Mouse (Mus musculus): ENCODE results near the gene Rasgrf1. TPM values are rescaled to one million over a fixed set of nuclear protein-coding genes. Genes with fewer than 3 reads are reported as not detected.

Gene Rasgrf1
- polyA plus RNA-seq, 1 experiment: 3.8 TPM

DNA sequence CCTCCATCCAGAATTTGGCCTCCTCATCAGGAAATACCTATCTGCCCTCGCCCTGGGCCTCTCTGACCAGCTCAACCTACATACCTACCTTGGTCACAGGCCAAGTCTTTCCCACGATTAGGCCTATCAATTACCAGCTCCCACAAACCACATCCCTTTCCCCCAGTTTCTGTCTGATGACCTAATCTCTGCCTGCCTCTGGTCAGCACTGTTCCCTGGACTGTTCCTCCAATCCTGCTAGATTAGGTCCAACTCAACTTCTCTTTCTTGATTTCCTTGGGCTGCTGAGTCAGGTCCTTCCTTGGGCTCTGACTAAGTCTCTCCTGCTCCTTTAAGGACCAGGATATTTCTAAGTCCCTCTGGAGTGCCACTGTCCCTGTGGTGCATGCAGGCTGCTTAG, 157.6 kb downstream of the Rasgrf1 start:
- H3K27me3 ChIP-seq (ENCODE audit: control insufficient read depth, insufficient read depth, low read length): no peaks in the 10 kb centered on the region
- TF ChIP-seq CTCF (IDR thresholded peaks at IDR 0.05; ENCODE audit: control insufficient read depth, insufficient read depth, insufficient replicate concordance, low read depth, low read length) (no peak), POLR2A (IDR thresholded peaks at IDR 0.05; ENCODE audit: control insufficient read depth, low read depth, low read length) (no peak)
- H3K27ac ChIP-seq (ENCODE audit: control insufficient read depth, insufficient read depth, low read depth, low read length): no peak overlapping the region
- H3K4me1 ChIP-seq (ENCODE audit: control insufficient read depth, insufficient read depth, low read length): no peaks in the 10 kb centered on the region
- H3K4me3 ChIP-seq (ENCODE audit: control insufficient read depth, low read depth, low read length): no peak overlapping the region
- H3K36me3 ChIP-seq (ENCODE audit: control insufficient read depth, insufficient read depth, low read length): no peaks in the 10 kb centered on the region

DNA sequence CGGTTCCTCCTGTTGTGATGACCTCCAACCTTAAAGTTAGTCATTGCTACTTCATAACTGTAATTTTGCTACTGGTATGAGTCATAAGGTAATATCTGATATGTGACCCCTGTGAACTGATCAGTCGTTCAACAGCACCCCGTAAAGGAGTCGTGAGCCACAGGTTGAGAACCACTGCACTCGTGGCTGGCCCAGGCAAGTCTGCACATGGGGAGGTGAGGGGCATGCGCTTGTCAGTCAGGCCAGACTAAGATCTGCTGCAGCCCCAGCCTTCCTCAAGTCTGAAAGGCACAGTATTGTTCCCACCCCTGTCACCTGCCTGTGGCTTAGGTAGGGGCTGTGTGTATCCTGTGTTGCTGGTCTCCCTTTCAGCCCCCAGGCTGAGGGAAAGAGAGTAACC, 159.1 kb downstream of the Rasgrf1 start:
- no peaks in the 10 kb centered on the region for H3K4me1 ChIP-seq (ENCODE audit: control insufficient read depth, insufficient read depth, low read length)
- H3K27me3 ChIP-seq (ENCODE audit: control insufficient read depth, insufficient read depth, low read length): no peaks in the 10 kb centered on the region
- H3K27ac ChIP-seq (ENCODE audit: control insufficient read depth, insufficient read depth, low read depth, low read length): no peak overlapping the region
- no peaks in the 10 kb centered on the region for H3K36me3 ChIP-seq (ENCODE audit: control insufficient read depth, insufficient read depth, low read length)
- TF ChIP-seq POLR2A (IDR thresholded peaks at IDR 0.05; ENCODE audit: control insufficient read depth, low read depth, low read length) (no peak), CTCF (IDR thresholded peaks at IDR 0.05; ENCODE audit: control insufficient read depth, insufficient read depth, insufficient replicate concordance, low read depth, low read length) (no peak)
- H3K4me3 ChIP-seq (ENCODE audit: control insufficient read depth, low read depth, low read length): no peak overlapping the region

DNA sequence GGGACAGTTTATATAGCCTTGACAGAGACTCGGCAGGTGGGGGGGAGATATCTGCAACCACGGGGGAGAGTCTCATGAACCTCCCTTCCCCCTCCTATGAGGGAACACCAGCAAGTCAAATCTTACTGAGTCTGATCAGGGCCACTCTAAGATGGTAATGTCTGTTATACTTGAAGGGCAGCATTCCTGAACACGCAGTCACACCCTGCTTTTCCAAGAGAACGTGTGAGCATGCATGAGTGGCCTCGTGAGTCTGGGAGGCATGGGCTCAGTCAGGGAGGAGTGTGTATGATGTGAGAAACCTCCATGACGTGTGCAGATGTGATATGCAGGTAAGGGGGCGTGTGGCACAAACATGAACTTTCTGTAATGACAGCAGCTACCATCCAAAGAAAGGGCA, 159.8 kb downstream of the Rasgrf1 start:
- TF ChIP-seq POLR2A (IDR thresholded peaks at IDR 0.05; ENCODE audit: control insufficient read depth, low read depth, low read length): no peak
- TF ChIP-seq CTCF (IDR thresholded peaks at IDR 0.05; ENCODE audit: control insufficient read depth, insufficient read depth, insufficient replicate concordance, low read depth, low read length): no peak
- no peaks in the 10 kb centered on the region for H3K4me1 ChIP-seq (ENCODE audit: control insufficient read depth, insufficient read depth, low read length)
- H3K36me3 ChIP-seq (ENCODE audit: control insufficient read depth, insufficient read depth, low read length): no peaks in the 10 kb centered on the region
- no peak overlapping the region for H3K27ac ChIP-seq (ENCODE audit: control insufficient read depth, insufficient read depth, low read depth, low read length)
- no peak overlapping the region for H3K4me3 ChIP-seq (ENCODE audit: control insufficient read depth, low read depth, low read length)
- no peaks in the 10 kb centered on the region for H3K27me3 ChIP-seq (ENCODE audit: control insufficient read depth, insufficient read depth, low read length)

DNA sequence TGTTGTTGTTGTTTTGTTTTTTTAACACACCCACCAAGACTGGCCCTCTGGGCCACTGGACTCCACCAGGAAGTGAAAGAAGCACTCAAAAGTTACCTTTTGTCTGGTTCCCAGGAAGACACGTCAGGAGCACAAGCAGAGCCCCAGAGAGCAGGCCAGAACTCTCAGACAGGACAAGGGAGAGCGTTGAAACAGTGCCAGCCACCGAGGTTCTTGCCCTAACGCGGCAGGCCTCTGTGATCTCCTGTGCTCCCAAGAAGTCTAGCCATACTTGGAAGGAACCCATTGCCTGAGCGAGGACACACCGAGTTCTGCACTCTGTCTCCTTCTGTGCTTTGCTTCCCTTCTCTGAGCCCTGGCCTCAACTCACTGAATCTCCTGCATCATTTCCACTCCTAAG, 160.5 kb downstream of the Rasgrf1 start:
- TF ChIP-seq POLR2A (IDR thresholded peaks at IDR 0.05; ENCODE audit: control insufficient read depth, low read depth, low read length): no peak
- no peak for TF ChIP-seq CTCF (IDR thresholded peaks at IDR 0.05; ENCODE audit: control insufficient read depth, insufficient read depth, insufficient replicate concordance, low read depth, low read length)
- no peaks in the 10 kb centered on the region for H3K4me1 ChIP-seq (ENCODE audit: control insufficient read depth, insufficient read depth, low read length)
- H3K27ac ChIP-seq (ENCODE audit: control insufficient read depth, insufficient read depth, low read depth, low read length): no peak overlapping the region
- H3K27me3 ChIP-seq (ENCODE audit: control insufficient read depth, insufficient read depth, low read length): no peaks in the 10 kb centered on the region
- no peak overlapping the region for H3K4me3 ChIP-seq (ENCODE audit: control insufficient read depth, low read depth, low read length)
- no peaks in the 10 kb centered on the region for H3K36me3 ChIP-seq (ENCODE audit: control insufficient read depth, insufficient read depth, low read length)

DNA sequence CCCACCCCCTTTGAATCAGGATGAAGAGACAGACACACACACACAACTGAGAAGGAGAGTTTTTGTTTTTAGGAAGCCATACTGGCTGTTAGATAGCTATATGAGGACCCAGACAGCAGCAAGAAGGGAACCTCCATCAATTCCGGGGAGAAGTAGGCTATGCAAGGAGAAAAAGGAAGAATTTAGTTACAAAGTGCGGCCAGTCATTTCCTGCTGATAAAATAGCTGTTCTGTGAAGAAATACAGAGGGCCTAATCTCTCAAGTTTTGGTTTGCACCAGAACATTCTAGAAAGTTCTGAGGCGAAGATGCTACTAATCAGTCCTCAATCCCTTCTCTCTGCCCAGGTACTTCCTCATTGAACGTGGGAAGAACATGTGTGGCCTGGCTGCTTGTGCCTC, 165.6 kb downstream of the Rasgrf1 start:
- Histone ChIP-seq H3K4me3 (ENCODE audit: control insufficient read depth, low read depth, low read length) (no peak overlapping the region), H3K4me1 (ENCODE audit: control insufficient read depth, insufficient read depth, low read length) (no peaks in the 10 kb centered on the region), H3K27ac (ENCODE audit: control insufficient read depth, insufficient read depth, low read depth, low read length) (no peak overlapping the region), H3K36me3 (ENCODE audit: control insufficient read depth, insufficient read depth, low read length) (no peaks in the 10 kb centered on the region), H3K27me3 (ENCODE audit: control insufficient read depth, insufficient read depth, low read length) (no peaks in the 10 kb centered on the region)
- TF ChIP-seq CTCF (IDR thresholded peaks at IDR 0.05; ENCODE audit: control insufficient read depth, insufficient read depth, insufficient replicate concordance, low read depth, low read length) (no peak), POLR2A (IDR thresholded peaks at IDR 0.05; ENCODE audit: control insufficient read depth, low read depth, low read length) (no peak)

DNA sequence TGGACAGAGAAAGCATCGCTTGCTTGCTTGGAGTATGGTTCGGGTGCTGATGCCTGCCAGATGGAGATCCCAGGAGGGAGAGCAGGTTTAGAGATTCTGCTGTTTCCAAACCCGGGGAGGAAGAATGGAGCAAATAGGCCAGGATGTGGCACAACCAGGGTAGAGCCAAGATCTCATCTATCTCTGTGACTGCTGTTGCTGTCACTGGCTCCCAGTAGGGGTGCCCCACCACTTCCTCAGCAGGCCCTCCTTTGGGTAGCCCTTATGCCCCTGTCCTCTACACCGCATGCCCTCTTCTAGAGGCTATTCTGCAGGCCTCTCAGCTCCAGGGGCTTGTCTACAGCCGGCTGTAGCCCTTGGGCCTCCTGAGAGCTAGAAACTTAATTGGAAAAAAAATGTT, 166.4 kb downstream of the Rasgrf1 start:
- Histone ChIP-seq H3K4me3 (ENCODE audit: control insufficient read depth, low read depth, low read length) (no peak overlapping the region), H3K4me1 (ENCODE audit: control insufficient read depth, insufficient read depth, low read length) (no peaks in the 10 kb centered on the region), H3K36me3 (ENCODE audit: control insufficient read depth, insufficient read depth, low read length) (no peaks in the 10 kb centered on the region), H3K27ac (ENCODE audit: control insufficient read depth, insufficient read depth, low read depth, low read length) (no peak overlapping the region), H3K27me3 (ENCODE audit: control insufficient read depth, insufficient read depth, low read length) (no peaks in the 10 kb centered on the region)
- TF ChIP-seq CTCF (IDR thresholded peaks at IDR 0.05; ENCODE audit: control insufficient read depth, insufficient read depth, insufficient replicate concordance, low read depth, low read length) (no peak), POLR2A (IDR thresholded peaks at IDR 0.05; ENCODE audit: control insufficient read depth, low read depth, low read length) (no peak)

Other genes with a start within 250 kb of the Rasgrf1 start
- gene Tmed3, start 204.8 kb upstream of the Rasgrf1 start, polyA plus RNA-seq (2012; rRNA removed): 60.2 and 67.7 TPM in 2 replicates
- gene Ankrd34c, start 171.4 kb upstream of the Rasgrf1 start, polyA plus RNA-seq (2012; rRNA removed): not detected in 2 replicates
- gene Ctsh, start 144.2 kb downstream of the Rasgrf1 start, polyA plus RNA-seq (2012; rRNA removed): 6.5 and 7.7 TPM in 2 replicates
- gene Morf4l1, start 204.9 kb downstream of the Rasgrf1 start, polyA plus RNA-seq (2012; rRNA removed): 594 and 775 TPM in 2 replicates

Measured in testis, adult 2 months (tissue).